Mouse (Mus musculus): ENCODE measurements at regions not wholly inside any gene's neighbourhood (a gene's known extent, or its start where the extent isn't known, plus 50 kb on each side); places are given as distances from the start of the nearest gene placed in this dataset.
A peak's percentile ranks its signal among the peaks of the same experiment; 100 is the strongest.

GRCm38 (mm10) chr7:78085783-78086565 is 651.8 kb downstream of the Ntrk3 start:
- Histone ChIP-seq H3K36me3 (ENCODE audit: insufficient read depth, low read length) (no peaks in the 10 kb centered on the region), H3K4me3 (replicated peaks; ENCODE audit: low read length) (no peak overlapping the region), H3K9me3 (ENCODE audit: low read length) (no peaks in the 10 kb centered on the region), H3K4me1 (replicated peaks; ENCODE audit: low read depth, low read length) (no peaks in the 10 kb centered on the region), H3K27me3 (ENCODE audit: insufficient read depth, low read length) (no peaks in the 10 kb centered on the region)
- TF ChIP-seq POU5F1 (IDR thresholded peaks at IDR 0.05; ENCODE audit: borderline replicate concordance, low read length) (no peak), CTCF (conservative IDR thresholded peaks at IDR 0.05; ENCODE audit: low read length) (no peak), NANOG (IDR thresholded peaks at IDR 0.05; ENCODE audit: borderline replicate concordance, low read length) (no peak)

GRCm38 (mm10) chr7:78079708-78080107 is 658.1 kb downstream of the Ntrk3 start:
- Histone ChIP-seq H3K36me3 (ENCODE audit: insufficient read depth, low read length) (no peaks in the 10 kb centered on the region), H3K4me1 (replicated peaks; ENCODE audit: low read depth, low read length) (no peaks in the 10 kb centered on the region), H3K4me3 (replicated peaks; ENCODE audit: low read length) (no peak overlapping the region), H3K9me3 (ENCODE audit: low read length) (no peaks in the 10 kb centered on the region), H3K27me3 (ENCODE audit: insufficient read depth, low read length) (no peaks in the 10 kb centered on the region)
- TF ChIP-seq POU5F1 (IDR thresholded peaks at IDR 0.05; ENCODE audit: borderline replicate concordance, low read length): no peak
- no peak for TF ChIP-seq NANOG (IDR thresholded peaks at IDR 0.05; ENCODE audit: borderline replicate concordance, low read length)
- no peak for TF ChIP-seq CTCF (conservative IDR thresholded peaks at IDR 0.05; ENCODE audit: low read length)

GRCm38 (mm10) chr7:78071131-78071530 is 666.7 kb downstream of the Ntrk3 start:
- no peak overlapping the region for H3K4me3 ChIP-seq (replicated peaks; ENCODE audit: low read length)
- no peaks in the 10 kb centered on the region for H3K4me1 ChIP-seq (replicated peaks; ENCODE audit: low read depth, low read length)
- no peaks in the 10 kb centered on the region for H3K9me3 ChIP-seq (ENCODE audit: low read length)
- H3K27me3 ChIP-seq (ENCODE audit: insufficient read depth, low read length): no peaks in the 10 kb centered on the region
- no peaks in the 10 kb centered on the region for H3K36me3 ChIP-seq (ENCODE audit: insufficient read depth, low read length)
- TF ChIP-seq NANOG (IDR thresholded peaks at IDR 0.05; ENCODE audit: borderline replicate concordance, low read length) (no peak), CTCF (conservative IDR thresholded peaks at IDR 0.05; ENCODE audit: low read length) (no peak), POU5F1 (IDR thresholded peaks at IDR 0.05; ENCODE audit: borderline replicate concordance, low read length) (no peak)

- Histone ChIP-seq H3K9me3 (ENCODE audit: low read length) (no peaks in the 10 kb centered on the region), H3K4me3 (replicated peaks; ENCODE audit: low read length) (no peak overlapping the region), H3K36me3 (ENCODE audit: insufficient read depth, low read length) (no peaks in the 10 kb centered on the region), H3K27me3 (ENCODE audit: insufficient read depth, low read length) (no peaks in the 10 kb centered on the region), H3K4me1 (replicated peaks; ENCODE audit: low read depth, low read length) (no peaks in the 10 kb centered on the region)
- TF ChIP-seq CTCF (conservative IDR thresholded peaks at IDR 0.05; ENCODE audit: low read length) (no peak), NANOG (IDR thresholded peaks at IDR 0.05; ENCODE audit: borderline replicate concordance, low read length) (no peak), POU5F1 (IDR thresholded peaks at IDR 0.05; ENCODE audit: borderline replicate concordance, low read length) (no peak)
These were observed 676.2 kb downstream of the Ntrk3 start for GRCm38 (mm10) chr7:78061631-78062030.

- H3K27me3 ChIP-seq (ENCODE audit: insufficient read depth, low read length): no peaks in the 10 kb centered on the region
- H3K36me3 ChIP-seq (ENCODE audit: insufficient read depth, low read length): no peaks in the 10 kb centered on the region
- H3K4me1 ChIP-seq (replicated peaks; ENCODE audit: low read depth, low read length): no peaks in the 10 kb centered on the region
- H3K4me3 ChIP-seq (replicated peaks; ENCODE audit: low read length): no peak overlapping the region
- H3K9me3 ChIP-seq (ENCODE audit: low read length): no peaks in the 10 kb centered on the region
- peak; percentile 43 for TF ChIP-seq CTCF (conservative IDR thresholded peaks at IDR 0.05; ENCODE audit: low read length)
- TF ChIP-seq NANOG (IDR thresholded peaks at IDR 0.05; ENCODE audit: borderline replicate concordance, low read length): no peak
These were observed 688.2 kb downstream of the Ntrk3 start for GRCm38 (mm10) chr7:78049606-78050005.

- no peaks in the 10 kb centered on the region for H3K4me1 ChIP-seq (replicated peaks; ENCODE audit: low read depth, low read length)
- H3K9me3 ChIP-seq (ENCODE audit: low read length): no peaks in the 10 kb centered on the region
- no peak overlapping the region for H3K4me3 ChIP-seq (replicated peaks; ENCODE audit: low read length)
- TF ChIP-seq CTCF (conservative IDR thresholded peaks at IDR 0.05; ENCODE audit: low read length) (no peak), NANOG (IDR thresholded peaks at IDR 0.05; ENCODE audit: borderline replicate concordance, low read length) (no peak), POU5F1 (IDR thresholded peaks at IDR 0.05; ENCODE audit: borderline replicate concordance, low read length) (no peak)
- H3K36me3 ChIP-seq (ENCODE audit: insufficient read depth, low read length): no peaks in the 10 kb centered on the region
- H3K27me3 ChIP-seq (ENCODE audit: insufficient read depth, low read length): no peaks in the 10 kb centered on the region
These were observed 692.4 kb downstream of the Ntrk3 start for GRCm38 (mm10) chr7:78045456-78045855.

- H3K4me3 ChIP-seq (replicated peaks; ENCODE audit: low read length): no peak overlapping the region
- no peaks in the 10 kb centered on the region for H3K4me1 ChIP-seq (replicated peaks; ENCODE audit: low read depth, low read length)
These were observed 706.8 kb downstream of the Ntrk3 start for GRCm38 (mm10) chr7:78031032-78031431.

GRCm38 (mm10) chr7:78026992-78027615 is 710.7 kb downstream of the Ntrk3 start:
- Histone ChIP-seq H3K9me3 (ENCODE audit: low read length) (no peaks in the 10 kb centered on the region), H3K36me3 (ENCODE audit: insufficient read depth, low read length) (no peaks in the 10 kb centered on the region), H3K27me3 (ENCODE audit: insufficient read depth, low read length) (no peaks in the 10 kb centered on the region), H3K4me3 (replicated peaks; ENCODE audit: low read length) (no peak overlapping the region), H3K4me1 (replicated peaks; ENCODE audit: low read depth, low read length) (no peaks in the 10 kb centered on the region)
- TF ChIP-seq POU5F1 (IDR thresholded peaks at IDR 0.05; ENCODE audit: borderline replicate concordance, low read length) (no peak), NANOG (IDR thresholded peaks at IDR 0.05; ENCODE audit: borderline replicate concordance, low read length) (no peak), CTCF (conservative IDR thresholded peaks at IDR 0.05; ENCODE audit: low read length) (no peak)

More at GRCm38 (mm10) chr7:78031032-78031431, 706.8 kb downstream of the Ntrk3 start:
- no peaks in the 10 kb centered on the region for H3K9me3 ChIP-seq (ENCODE audit: low read length)
- no peaks in the 10 kb centered on the region for H3K36me3 ChIP-seq (ENCODE audit: insufficient read depth, low read length)
- no peak for TF ChIP-seq CTCF (conservative IDR thresholded peaks at IDR 0.05; ENCODE audit: low read length)
- TF ChIP-seq POU5F1 (IDR thresholded peaks at IDR 0.05; ENCODE audit: borderline replicate concordance, low read length): no peak
- TF ChIP-seq NANOG (IDR thresholded peaks at IDR 0.05; ENCODE audit: borderline replicate concordance, low read length): no peak
- no peaks in the 10 kb centered on the region for H3K27me3 ChIP-seq (ENCODE audit: insufficient read depth, low read length)

All from E14TG2a.4 (cell line).